8 mouse cellular contexts compared by ENCODE assay signal in genomic region chr16:20693111-20693701, GRCm38 (mm10). TPM values are rescaled to one million over a fixed set of nuclear protein-coding genes. Genes with fewer than 3 reads are reported as not detected.
DNase-seq lines count a peak whose midpoint lies in the region; ATAC-seq and TF ChIP-seq lines count a peak whose summit lies in the region.

TSS of gene Fam131a (plus strand) at chr16:20693241.

- peak within 1 kb of the TSS; percentile 65 for H3K4me2 ChIP-seq in hindbrain, postnatal 0 days (ENCODE audit: low read depth, low read length)

- peak within 1 kb of the TSS; percentile 45 for H3K4me3 ChIP-seq in hindbrain, postnatal 0 days (ENCODE audit: low read length)

- H3K9me3 ChIP-seq in hindbrain, postnatal 0 days (ENCODE audit: low read length) = no peaks in the 10 kb centered on the region

- no peak for TF ChIP-seq CTCF in hindbrain, postnatal 0 days (IDR thresholded peaks at IDR 0.05; ENCODE audit: low read depth)

- peak; percentile 86 for DNase-seq in adrenal gland, adult 18-20 months (ENCODE audit: low spot score in 2 of 2)
- peak; percentile 98 for DNase-seq in embryo, embryonic 10 days (ENCODE audit: low spot score)
- peak; percentile 85 for DNase-seq in gastrocnemius, postnatal 10 days
- peak; percentile 97 for DNase-seq in hindbrain, postnatal 0 days (ENCODE audit: low spot score)
- DNase-seq in left cerebral cortex, adult 18-20 months (ENCODE audit: low spot score in 2 of 2) = peak; percentile 95
- peak; percentile 95 for DNase-seq in lung, postnatal 36 days
- DNase-seq in retina, postnatal 7 days (ENCODE audit: low read depth, low spot score) = peak; percentile 73
- DNase-seq in urinary bladder, postnatal 25 days (ENCODE audit: low spot score) = peak; percentile 76

- no peaks in the 10 kb centered on the region for H3K27me3 ChIP-seq in hindbrain, postnatal 0 days (ENCODE audit: insufficient read depth, low read length)

- 1% methylated on average over 32 of the region's 37 CpGs for WGBS in hindbrain, postnatal 0 days

- H3K9ac ChIP-seq in hindbrain, postnatal 0 days (replicated peaks; ENCODE audit: low read length) = peak within 1 kb of the TSS; percentile 68

- peak; percentile 95 for ATAC-seq in hindbrain, postnatal 0 days

- H3K27ac ChIP-seq in hindbrain, postnatal 0 days = peak within 1 kb of the TSS; percentile 89

- H3K4me1 ChIP-seq in hindbrain, postnatal 0 days (ENCODE audit: insufficient read depth, low read length) = peaks cover 11% of the 10 kb centered on the region

- peaks cover 34% of the 10 kb centered on the region for H3K36me3 ChIP-seq in hindbrain, postnatal 0 days (ENCODE audit: insufficient read depth, low read length)

RNA-seq across cellular contexts. Expression of gene Fam131a, which starts in this region (rescaled TPM):
- total RNA-seq in adrenal gland, adult 18-20 months (2021) = 10 to 100 TPM; 11.7 to 16.1 TPM
- total RNA-seq in gastrocnemius, postnatal 10 days (2021) = 10 to 100 TPM; 28.0 to 29.8 TPM
- total RNA-seq in hindbrain, postnatal 0 days (2014; rRNA removed) = 130 and 147 TPM in 2 replicates
- 49.0 and 55.4 TPM in 2 replicates for polyA plus RNA-seq in hindbrain, postnatal 0 days (2015; fragmentation: Nextera tagmentation; extraction: Ambion mirVana)
- total RNA-seq in left cerebral cortex, adult 18-20 months (2021) = 100 to 1,000 TPM; 320 to 327 TPM

Comparison
In these comparisons a context has a peak if more than half of its experiments do, and no peak if none do; other contexts are left out.
1. Peak in every context shown above with its lines: DNase-seq, ATAC-seq, H3K4me3 ChIP-seq and H3K27ac ChIP-seq.